Mouse (Mus musculus): ENCODE results near the gene Tnfsf8. TPM values are rescaled to one million over a fixed set of nuclear protein-coding genes. Genes with fewer than 3 reads are reported as not detected.
A peak's percentile ranks its signal among the peaks of the same experiment; 100 is the strongest.

Gene Tnfsf8
- polyA plus RNA-seq, 1 experiment from 2014 or later, result 0.56 TPM

- H3K36me3 ChIP-seq (ENCODE audit: inconsistent target), result no peaks in the 10 kb centered on the region
- H3K4me3 ChIP-seq (ENCODE audit: inconsistent target), result peak overlapping the region; percentile 27; the same call in 1 of the 2 replicates
- H3K27ac ChIP-seq, result no peak overlapping the region
- WGBS (ENCODE audit: missing documents), result 96% methylated on average over 7 of the region's 7 CpGs
- peaks cover 30% of the 10 kb centered on the region; the same call in 1 of the 2 replicates for H3K79me2 ChIP-seq (ENCODE audit: inconsistent target)
Measured at GRCm38 (mm10) chr4:63858646-63859224, 2.4 kb downstream of the Tnfsf8 start.

GRCm38 (mm10) chr4:63856764-63857163 lies 4.4 kb downstream of the Tnfsf8 start:
- Histone ChIP-seq H3K27ac (no peak overlapping the region), H3K4me3 (ENCODE audit: inconsistent target) (no peak overlapping the region), H3K36me3 (ENCODE audit: inconsistent target) (no peaks in the 10 kb centered on the region), H3K79me2 (ENCODE audit: inconsistent target) (peaks cover 30% of the 10 kb centered on the region; the same call in 1 of the 2 replicates)
- 86% methylated on average over 6 of the region's 6 CpGs for WGBS (ENCODE audit: missing documents)

- H3K79me2 ChIP-seq (ENCODE audit: inconsistent target), result peaks cover 25% of the 10 kb centered on the region; the same call in 1 of the 2 replicates
- 75% methylated on average over 1 of the region's 1 CpGs for WGBS (ENCODE audit: missing documents)
- H3K27ac ChIP-seq, result no peak overlapping the region
- no peaks in the 10 kb centered on the region for H3K36me3 ChIP-seq (ENCODE audit: inconsistent target)
- no peak overlapping the region for H3K4me3 ChIP-seq (ENCODE audit: inconsistent target)
Measured at GRCm38 (mm10) chr4:63853782-63854386, 7.3 kb downstream of the Tnfsf8 start.

- H3K27ac ChIP-seq, result no peak overlapping the region
- H3K36me3 ChIP-seq (ENCODE audit: inconsistent target), result no peaks in the 10 kb centered on the region
- no peaks in the 10 kb centered on the region for H3K79me2 ChIP-seq (ENCODE audit: inconsistent target)
- 94% methylated on average over 2 of the region's 2 CpGs for WGBS (ENCODE audit: missing documents)
- H3K4me3 ChIP-seq (ENCODE audit: inconsistent target), result no peak overlapping the region
Measured at GRCm38 (mm10) chr4:63850082-63850481, 11.1 kb downstream of the Tnfsf8 start.

- Histone ChIP-seq H3K4me3 (ENCODE audit: inconsistent target) (no peak overlapping the region), H3K36me3 (ENCODE audit: inconsistent target) (no peaks in the 10 kb centered on the region), H3K27ac (peak overlapping the region; percentile 42), H3K79me2 (ENCODE audit: inconsistent target) (no peaks in the 10 kb centered on the region)
- 24% methylated on average over 3 of the region's 3 CpGs for WGBS (ENCODE audit: missing documents)
Measured at GRCm38 (mm10) chr4:63846881-63847597, 14.1 kb downstream of the Tnfsf8 start.

- Histone ChIP-seq H3K36me3 (ENCODE audit: inconsistent target) (no peaks in the 10 kb centered on the region), H3K4me3 (ENCODE audit: inconsistent target) (no peak overlapping the region), H3K79me2 (ENCODE audit: inconsistent target) (no peaks in the 10 kb centered on the region), H3K27ac (no peak overlapping the region)
- WGBS (ENCODE audit: missing documents), result 77% methylated on average over 2 of the region's 2 CpGs
Measured at GRCm38 (mm10) chr4:63845760-63846159, 15.4 kb downstream of the Tnfsf8 start.

- Histone ChIP-seq H3K79me2 (ENCODE audit: inconsistent target) (no peaks in the 10 kb centered on the region), H3K36me3 (ENCODE audit: inconsistent target) (no peaks in the 10 kb centered on the region), H3K27ac (no peak overlapping the region), H3K4me3 (ENCODE audit: inconsistent target) (no peak overlapping the region)
- WGBS (ENCODE audit: missing documents), result 43% methylated on average over 6 of the region's 6 CpGs
Measured at GRCm38 (mm10) chr4:63843924-63844323, 17.2 kb downstream of the Tnfsf8 start.

- Histone ChIP-seq H3K27ac (no peak overlapping the region), H3K4me3 (ENCODE audit: inconsistent target) (no peak overlapping the region), H3K79me2 (ENCODE audit: inconsistent target) (no peaks in the 10 kb centered on the region), H3K36me3 (ENCODE audit: inconsistent target) (no peaks in the 10 kb centered on the region)
- WGBS (ENCODE audit: missing documents), result 67% methylated on average over 1 of the region's 1 CpGs
Measured at GRCm38 (mm10) chr4:63842278-63842677, 18.9 kb downstream of the Tnfsf8 start.

- H3K4me3 ChIP-seq (ENCODE audit: inconsistent target), result no peak overlapping the region
- WGBS (ENCODE audit: missing documents), result 4% methylated on average over 5 of the region's 5 CpGs
- H3K27ac ChIP-seq, result no peak overlapping the region
Measured at GRCm38 (mm10) chr4:63840457-63840856, 20.7 kb downstream of the Tnfsf8 start.

GRCm38 (mm10) chr4:63823136-63823535 lies 38.0 kb downstream of the Tnfsf8 start:
- 2% methylated on average over 4 of the region's 4 CpGs for WGBS (ENCODE audit: missing documents)
- Histone ChIP-seq H3K27ac (peak overlapping the region; percentile 77), H3K36me3 (ENCODE audit: inconsistent target) (no peaks in the 10 kb centered on the region), H3K79me2 (ENCODE audit: inconsistent target) (no peaks in the 10 kb centered on the region), H3K4me3 (ENCODE audit: inconsistent target) (no peak overlapping the region)

More at GRCm38 (mm10) chr4:63840457-63840856, 20.7 kb downstream of the Tnfsf8 start:
- no peaks in the 10 kb centered on the region for H3K36me3 ChIP-seq (ENCODE audit: inconsistent target)
- no peaks in the 10 kb centered on the region for H3K79me2 ChIP-seq (ENCODE audit: inconsistent target)

GRCm38 (mm10) chr4:63817505-63817904 lies 43.6 kb downstream of the Tnfsf8 start:
- H3K27ac ChIP-seq, result peak overlapping the region; percentile 55
- H3K79me2 ChIP-seq (ENCODE audit: inconsistent target), result no peaks in the 10 kb centered on the region
- no peaks in the 10 kb centered on the region for H3K36me3 ChIP-seq (ENCODE audit: inconsistent target)
- no peak overlapping the region for H3K4me3 ChIP-seq (ENCODE audit: inconsistent target)

- Histone ChIP-seq H3K27ac (peak overlapping the region; percentile 74), H3K4me3 (ENCODE audit: inconsistent target) (no peak overlapping the region), H3K79me2 (ENCODE audit: inconsistent target) (no peaks in the 10 kb centered on the region), H3K36me3 (ENCODE audit: inconsistent target) (no peaks in the 10 kb centered on the region)
- 21% methylated on average over 2 of the region's 2 CpGs for WGBS (ENCODE audit: missing documents)
Measured at GRCm38 (mm10) chr4:63815668-63816067, 45.5 kb downstream of the Tnfsf8 start.

GRCm38 (mm10) chr4:63798083-63798482 lies 63.1 kb downstream of the Tnfsf8 start:
- Histone ChIP-seq H3K27ac (no peak overlapping the region), H3K79me2 (ENCODE audit: inconsistent target) (no peaks in the 10 kb centered on the region), H3K4me3 (ENCODE audit: inconsistent target) (no peak overlapping the region), H3K36me3 (ENCODE audit: inconsistent target) (no peaks in the 10 kb centered on the region)
- WGBS (ENCODE audit: missing documents), result 100% methylated on average over 1 of the region's 1 CpGs

- Histone ChIP-seq H3K27ac (no peak overlapping the region), H3K36me3 (ENCODE audit: inconsistent target) (no peaks in the 10 kb centered on the region), H3K4me3 (ENCODE audit: inconsistent target) (no peak overlapping the region), H3K79me2 (ENCODE audit: inconsistent target) (no peaks in the 10 kb centered on the region)
- 100% methylated on average over 1 of the region's 1 CpGs for WGBS (ENCODE audit: missing documents)
Measured at GRCm38 (mm10) chr4:63796527-63796926, 64.6 kb downstream of the Tnfsf8 start.

- Histone ChIP-seq H3K4me3 (ENCODE audit: inconsistent target) (no peak overlapping the region), H3K27ac (no peak overlapping the region)
Measured at GRCm38 (mm10) chr4:63792328-63792727, 68.8 kb downstream of the Tnfsf8 start.

More at GRCm38 (mm10) chr4:63792328-63792727, 68.8 kb downstream of the Tnfsf8 start:
- H3K36me3 ChIP-seq (ENCODE audit: inconsistent target), result no peaks in the 10 kb centered on the region
- WGBS (ENCODE audit: missing documents), result 52% methylated on average over 3 of the region's 3 CpGs
- H3K79me2 ChIP-seq (ENCODE audit: inconsistent target), result no peaks in the 10 kb centered on the region

Data from macrophage (primary cell).